Mouse (Mus musculus) lung, adult 2 months (tissue): ENCODE measurements around the gene Klhl5.

Source experiments
- CTCF ChIP-seq: fragments of 200-500 bp; IDR thresholded peaks from 2 replicates; pipeline ENCODE4 v1.5.1; 2011; ENCODE audit warnings: mild to moderate bottlenecking, low read length, control low read depth; ENCODE audit not compliant: insufficient read depth
- POLR2A ChIP-seq: fragments of 200-500 bp; IDR thresholded peaks from 2 replicates; pipeline ENCODE4 v1.6.1; 2011; ENCODE audit warnings: low read depth, mild to moderate bottlenecking, control low read depth, low read length, borderline replicate concordance; ENCODE audit errors: extremely low read depth

DNA sequence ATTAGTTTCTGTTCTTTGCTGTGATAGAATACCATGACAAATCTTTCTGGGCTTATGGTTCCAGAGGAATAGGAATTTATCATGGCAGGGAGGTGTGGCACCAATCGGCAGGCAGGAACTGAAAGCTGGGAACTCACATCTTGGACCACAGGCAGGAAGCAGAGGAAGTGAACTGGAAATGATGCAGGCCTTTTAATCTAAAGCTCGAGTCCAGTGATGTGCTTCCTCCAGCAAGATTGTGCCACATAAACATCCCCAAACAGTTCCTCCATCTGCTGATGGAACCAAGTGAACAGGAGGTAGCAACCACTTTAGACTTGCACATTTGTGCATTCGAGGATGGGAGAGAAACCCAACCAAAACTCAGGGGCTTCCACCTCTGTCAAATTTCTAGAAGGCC lies 12.6 kb downstream of the Klhl5 start:
- no peak for TF ChIP-seq CTCF
- 0 out of 2 replicates have a peak, but pooled peaks have one; percentile 18 for TF ChIP-seq POLR2A
